In the genomic region with DNA sequence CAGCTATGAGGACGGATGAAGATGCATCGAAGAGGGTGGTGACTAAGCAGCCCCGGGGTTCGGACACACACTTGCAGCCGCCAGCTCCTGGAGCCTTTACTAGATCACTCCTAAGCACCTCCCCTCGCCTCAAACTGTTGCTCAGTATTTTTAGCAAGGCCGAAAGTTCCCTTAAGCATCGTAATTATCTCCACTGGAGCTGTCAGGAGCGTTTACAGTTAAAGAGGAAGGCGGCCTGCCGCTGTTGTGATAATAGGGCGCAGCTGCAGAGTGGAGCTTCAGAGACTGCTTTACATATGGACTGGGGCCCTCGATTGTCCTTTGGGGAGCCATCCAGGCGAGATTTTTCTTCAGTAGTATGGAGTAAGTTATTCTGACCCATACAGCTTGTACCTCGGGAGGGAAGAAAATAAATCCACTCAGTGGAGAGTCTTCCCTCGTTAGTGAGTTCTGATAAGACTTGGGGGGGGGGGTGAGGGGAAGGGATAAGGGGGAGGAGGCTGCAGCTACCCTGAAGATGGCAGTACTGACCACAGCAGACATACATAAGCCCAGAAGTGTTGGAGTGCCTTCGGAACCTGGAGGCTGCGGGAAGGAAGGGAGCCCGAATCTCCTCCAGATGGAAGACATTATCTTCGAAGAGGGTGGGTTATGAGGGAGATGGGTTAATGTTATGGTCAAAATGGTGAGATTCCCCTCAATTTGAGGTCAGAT, we compare ENCODE assay signal across 8 mouse cellular contexts.
DNase-seq lines count a peak whose midpoint lies in the region; ATAC-seq lines count a peak whose summit lies in the region.
"Had no signal": no experiment of that assay in that cellular context is flagged by ENCODE, and none has a peak within 500 bp of the region (broad histone marks: within the 10 kb centered on the region; RNA-seq: fewer than 3 reads in every experiment).

No protein-coding gene starts in this region.

- no peaks in the 10 kb centered on the region for H3K9me3 ChIP-seq in embryonic facial prominence, embryonic 10.5 days
- no peaks in the 10 kb centered on the region for H3K9me3 ChIP-seq in hindbrain, embryonic 13.5 days
- H3K9me3 ChIP-seq in neural tube, embryonic 13.5 days, result no peaks in the 10 kb centered on the region

- no peaks in the 10 kb centered on the region; the same call in 1 of the 2 replicates for H3K27me3 ChIP-seq in embryonic facial prominence, embryonic 10.5 days (replicated peaks; ENCODE audit: low read depth, poor library complexity, severe bottlenecking)
- H3K27me3 ChIP-seq in hindbrain, embryonic 13.5 days, result no peaks in the 10 kb centered on the region
- H3K27me3 ChIP-seq in neural tube, embryonic 13.5 days, result no peaks in the 10 kb centered on the region

- H3K4me3 ChIP-seq in embryonic facial prominence, embryonic 10.5 days, result peak overlapping the region; percentile 35
- no peak overlapping the region for H3K4me3 ChIP-seq in hindbrain, embryonic 13.5 days
- no peak overlapping the region for H3K4me3 ChIP-seq in neural tube, embryonic 13.5 days

- peak overlapping the region; percentile 57; the same call in 1 of the 2 replicates for H3K27ac ChIP-seq in embryonic facial prominence, embryonic 10.5 days (replicated peaks)
- H3K27ac ChIP-seq in hindbrain, embryonic 13.5 days, result no peak overlapping the region
- H3K27ac ChIP-seq in neural tube, embryonic 13.5 days (replicated peaks), result no peak overlapping the region

- peaks cover 15% of the 10 kb centered on the region for H3K4me1 ChIP-seq in embryonic facial prominence, embryonic 10.5 days
- peaks cover 20% of the 10 kb centered on the region for H3K4me1 ChIP-seq in hindbrain, embryonic 13.5 days (replicated peaks)
- peaks cover 23% of the 10 kb centered on the region for H3K4me1 ChIP-seq in neural tube, embryonic 13.5 days (replicated peaks)

- ATAC-seq in hindbrain, embryonic 13.5 days (ENCODE audit: low FRiP score), result 0 out of 2 replicates have a peak, but pooled peaks have one; percentile 49
- peak; percentile 53 for ATAC-seq in neural tube, embryonic 13.5 days (ENCODE audit: low read depth)

- H3K9ac ChIP-seq in hindbrain, embryonic 13.5 days, result no peak overlapping the region
- no peak overlapping the region for H3K9ac ChIP-seq in neural tube, embryonic 13.5 days

- intact Hi-C loops in left cerebral cortex, postnatal 4 days (cut with DNase I), result no loop called here

- no peaks in the 10 kb centered on the region for H3K36me3 ChIP-seq in embryonic facial prominence, embryonic 10.5 days (replicated peaks)
- H3K36me3 ChIP-seq in hindbrain, embryonic 13.5 days, result no peaks in the 10 kb centered on the region
- H3K36me3 ChIP-seq in neural tube, embryonic 13.5 days, result no peaks in the 10 kb centered on the region
- H3K36me3 ChIP-seq: G1E had no signal

- no peak overlapping the region for H3K4me2 ChIP-seq in hindbrain, embryonic 13.5 days
- peak overlapping the region; percentile 20 for H3K4me2 ChIP-seq in neural tube, embryonic 13.5 days

- DNase-seq in left cerebral cortex, postnatal 4 days, result peak; percentile 27
- DNase-seq in left cerebral cortex, adult 18-20 months (ENCODE audit: low spot score in 2 of 2), result no peak
- peak; percentile 69 for DNase-seq in embryonic facial prominence, embryonic 10.5 days (ENCODE audit: low spot score)
- no peak for DNase-seq in thymus, postnatal 25 days
- no peak for DNase-seq in frontal cortex, postnatal 14 days (ENCODE audit: low spot score in 2 of 2)

- WGBS in embryonic facial prominence, embryonic 10.5 days, result 18% methylated on average over 20 of the region's 20 CpGs
- WGBS in hindbrain, embryonic 13.5 days, result 29% methylated on average over 20 of the region's 20 CpGs
- 26% methylated on average over 20 of the region's 20 CpGs for WGBS in neural tube, embryonic 13.5 days

Comparison
In these comparisons a context has a peak if more than half of its experiments do, and no peak if none do; other contexts are left out.
1. DNase-seq: peak in left cerebral cortex, postnatal 4 days (single experiment) and embryonic facial prominence, embryonic 10.5 days (single experiment); none in left cerebral cortex, adult 18-20 months (0 of 2), thymus, postnatal 25 days (single experiment) and frontal cortex, postnatal 14 days (0 of 2).